Mouse (Mus musculus) ES-E14 (cell line): ENCODE data around the gene Vmn2r51.
"Not testable (repeated sequence)": the region's sequence is repeated elsewhere in the genome, so short reads cannot be mapped to it uniquely, and the experiment has no call there.

Source experiments
- HCFC1 ChIP-seq: IDR thresholded peaks from 2 replicates; pipeline ENCODE4 v1.6.1; 2012; ENCODE audit warnings: low read length, inconsistent platforms, borderline replicate concordance; ENCODE audit not compliant: insufficient read depth
- ZNF384 ChIP-seq: IDR thresholded peaks from 2 replicates; pipeline ENCODE4 v1.6.1; 2012; ENCODE audit warnings: low read depth, low read length, inconsistent platforms

GRCm38 (mm10) chr7:10053196-10053595 is 52.3 kb downstream of the Vmn2r51 start, which contains the start of gene Vmn2r50:
- not testable (repeated sequence) for TF ChIP-seq HCFC1, ZNF384
